Mouse (Mus musculus) urinary bladder, adult 18-20 months (tissue): ENCODE data around the gene Dnmt3b.
"Not testable (repeated sequence)": the region's sequence is repeated elsewhere in the genome, so short reads cannot be mapped to it uniquely, and the experiment has no call there.

Experiments
- DNase-seq, 2 experiments: peaks; one replicate each; pipeline ENCODE4 v3.0.0; 2022; ENCODE audit warnings: low spot score in 2 of 2, mixed read lengths in 2 of 2

The Dnmt3b gene

DNA sequence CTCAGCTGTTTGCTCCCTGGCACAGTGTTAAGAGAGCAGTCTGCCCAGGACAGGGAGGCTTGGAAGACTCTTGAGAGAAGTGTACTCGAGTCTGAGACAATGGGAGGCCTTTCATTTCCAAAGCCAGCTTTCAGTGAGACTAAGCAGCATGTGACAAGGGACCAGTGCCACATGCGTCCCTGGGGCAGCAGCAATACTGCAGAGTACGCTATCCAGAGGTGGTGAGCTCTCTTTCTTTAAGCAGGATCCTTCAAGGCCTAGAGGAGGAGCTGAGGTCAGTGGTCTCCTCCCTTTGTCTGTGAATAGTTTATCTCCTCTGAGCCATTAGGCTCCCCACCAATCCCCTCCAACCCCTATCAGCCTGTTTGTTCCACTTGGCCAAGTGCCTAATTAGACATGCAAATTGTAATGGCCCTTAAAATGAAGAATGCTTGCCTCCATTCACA is 63.4 kb downstream of the Dnmt3b start:
- DNase-seq, result no peak

DNA sequence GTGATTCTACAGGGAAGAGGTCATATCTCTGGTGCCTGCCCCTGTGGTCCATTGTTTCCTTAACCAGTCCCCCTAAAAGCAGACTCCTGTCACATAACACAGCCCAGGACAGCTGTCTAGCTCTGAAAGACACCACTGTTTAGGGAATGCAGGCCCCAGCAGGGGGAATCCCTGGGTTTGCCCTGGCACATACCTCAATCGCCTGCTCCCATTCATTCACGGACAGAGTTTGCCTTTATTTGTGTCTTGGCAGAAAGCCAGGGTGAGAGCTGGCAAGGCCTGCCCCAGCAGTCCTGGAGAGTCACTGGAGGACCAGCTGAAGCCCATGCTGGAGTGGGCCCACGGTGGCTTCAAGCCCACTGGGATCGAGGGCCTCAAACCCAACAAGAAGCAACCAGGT is 64.0 kb downstream of the Dnmt3b start:
- peak; percentile 12 to 30 for DNase-seq

DNA sequence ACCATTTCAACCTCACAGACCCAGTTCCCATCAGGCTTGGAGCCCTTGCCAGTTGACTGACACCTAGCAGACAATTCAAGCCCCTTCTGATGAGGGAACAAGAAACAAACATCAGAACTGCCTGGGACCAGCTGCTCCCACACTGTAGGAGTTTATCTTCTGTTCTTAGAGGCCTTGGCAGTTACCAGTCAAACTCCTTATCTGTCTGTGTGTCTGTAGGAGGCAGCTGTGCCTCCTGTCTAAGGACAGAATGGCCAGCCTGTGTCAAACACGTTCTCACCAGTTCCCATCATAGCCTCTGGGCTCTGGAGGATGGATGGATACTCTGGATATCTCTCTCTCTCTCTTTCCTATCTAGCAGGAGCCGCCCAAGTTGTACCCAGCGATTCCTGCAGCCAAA is 68.6 kb downstream of the Dnmt3b start:
- DNase-seq, result not testable (repeated sequence)

DNA sequence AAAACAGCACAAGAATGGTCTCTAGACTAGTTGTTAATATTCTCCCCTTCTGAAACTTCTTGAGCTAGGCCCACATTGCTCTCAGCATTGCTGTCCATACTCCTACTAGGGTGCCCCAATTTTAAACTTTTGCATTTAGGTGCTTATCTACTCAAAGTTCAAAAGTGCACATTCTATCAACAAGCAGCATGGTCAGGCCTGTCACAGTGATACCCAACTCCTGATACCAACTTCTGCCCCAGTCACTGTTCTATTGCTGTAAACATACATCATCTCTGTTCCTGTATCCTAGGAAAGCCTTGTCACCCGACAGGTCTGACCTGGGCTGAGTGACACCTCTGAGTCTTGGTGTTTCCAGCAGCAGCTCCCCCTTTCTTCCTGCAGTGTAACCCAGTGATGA is 73.8 kb downstream of the Dnmt3b start:
- no peak for DNase-seq

DNA sequence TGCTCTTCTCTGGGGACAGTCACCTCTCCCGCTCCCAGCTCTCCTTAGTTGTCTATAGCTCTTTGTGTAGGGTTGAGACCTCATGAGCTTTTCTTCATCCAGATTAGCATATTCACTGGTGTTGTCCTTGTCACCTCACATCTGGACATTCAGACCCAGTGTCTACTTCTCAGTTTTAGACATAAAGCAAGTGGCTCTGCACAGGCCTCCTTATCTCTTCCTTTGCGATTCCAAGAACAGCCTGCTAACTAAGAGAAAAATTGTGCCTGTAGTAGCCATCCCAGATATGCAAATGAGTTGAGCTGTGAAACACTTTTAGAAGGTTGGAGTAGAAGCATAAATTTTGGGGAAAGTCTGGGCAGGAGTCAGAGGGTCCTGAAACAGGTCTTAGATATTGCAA is 75.2 kb downstream of the Dnmt3b start:
- DNase-seq, result no peak

DNA sequence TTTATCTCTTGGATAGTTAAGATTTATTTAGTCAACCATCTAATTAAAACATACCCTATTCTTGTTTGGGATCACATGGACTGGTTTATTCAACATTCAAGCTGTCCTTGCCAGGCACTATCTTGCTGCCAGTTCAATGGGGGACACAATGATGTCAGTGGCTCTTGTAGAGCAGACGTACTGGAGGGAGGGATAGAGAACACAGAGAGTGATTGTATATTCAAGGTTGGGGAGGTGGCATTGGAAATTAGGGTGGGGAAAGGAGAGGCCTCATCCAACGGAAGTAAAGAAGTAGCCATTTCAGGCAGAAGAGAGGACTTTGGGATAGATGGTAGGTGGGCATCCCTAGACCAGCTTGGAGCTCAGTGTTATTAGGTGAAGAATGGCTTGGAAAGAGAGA is 75.6 kb downstream of the Dnmt3b start:
- no peak for DNase-seq

DNA sequence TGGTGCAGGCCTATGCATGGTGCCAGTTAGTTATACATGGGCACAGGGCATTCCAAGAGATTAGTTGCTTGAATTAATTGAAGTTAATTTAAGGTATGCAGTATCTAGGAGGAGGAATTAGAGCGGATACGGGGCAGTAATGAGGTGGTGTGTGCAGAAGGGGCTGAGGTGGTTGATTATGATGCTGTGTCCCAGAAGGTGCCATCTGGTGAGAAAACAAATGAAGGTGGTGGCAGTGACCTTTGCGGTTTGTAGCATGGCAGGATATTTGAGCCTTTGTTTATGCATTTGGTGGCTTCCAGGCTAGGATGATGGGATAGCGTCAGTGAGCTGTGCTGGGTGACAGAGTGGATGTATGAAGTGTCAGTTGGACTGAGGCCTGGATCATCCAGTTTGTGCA is 76.0 kb downstream of the Dnmt3b start:
- no peak for DNase-seq

DNA sequence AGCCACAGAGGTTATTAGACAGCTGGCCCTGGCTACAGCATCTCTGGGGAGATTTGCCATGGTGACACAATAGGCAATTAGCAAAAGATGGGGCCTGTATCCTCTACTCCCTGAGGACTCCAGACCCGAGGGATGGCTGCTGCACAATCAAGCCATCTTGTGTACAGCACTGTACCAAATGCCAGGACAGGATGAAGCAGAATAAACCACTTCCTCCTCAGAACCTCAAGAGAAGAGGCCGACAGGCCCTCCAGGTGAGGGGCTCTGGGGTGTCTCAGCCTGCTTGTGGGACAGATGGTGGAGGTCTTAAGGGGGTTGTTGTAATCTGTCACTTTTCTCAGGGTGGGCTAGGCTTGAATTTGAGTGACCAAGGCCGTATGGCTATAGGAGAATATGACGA is 84.8 kb downstream of the Dnmt3b start:
- DNase-seq, result no peak
